Mouse (Mus musculus): ENCODE results near the gene Ptpre. TPM values are rescaled to one million over a fixed set of nuclear protein-coding genes. Genes with fewer than 3 reads are reported as not detected.

Gene Ptpre
- total RNA-seq, 2 experiments from 2014 or later, result 3.5 to 4.2 TPM

GRCm38 (mm10) chr7:135716968-135717557, 179.8 kb downstream of the Ptpre start:
- DNase-seq (ENCODE audit: low spot score in 2 of 2), result no peak

- DNase-seq (ENCODE audit: low spot score in 2 of 2), result no peak
Measured at GRCm38 (mm10) chr7:135721436-135721992, 184.2 kb downstream of the Ptpre start.

DNA sequence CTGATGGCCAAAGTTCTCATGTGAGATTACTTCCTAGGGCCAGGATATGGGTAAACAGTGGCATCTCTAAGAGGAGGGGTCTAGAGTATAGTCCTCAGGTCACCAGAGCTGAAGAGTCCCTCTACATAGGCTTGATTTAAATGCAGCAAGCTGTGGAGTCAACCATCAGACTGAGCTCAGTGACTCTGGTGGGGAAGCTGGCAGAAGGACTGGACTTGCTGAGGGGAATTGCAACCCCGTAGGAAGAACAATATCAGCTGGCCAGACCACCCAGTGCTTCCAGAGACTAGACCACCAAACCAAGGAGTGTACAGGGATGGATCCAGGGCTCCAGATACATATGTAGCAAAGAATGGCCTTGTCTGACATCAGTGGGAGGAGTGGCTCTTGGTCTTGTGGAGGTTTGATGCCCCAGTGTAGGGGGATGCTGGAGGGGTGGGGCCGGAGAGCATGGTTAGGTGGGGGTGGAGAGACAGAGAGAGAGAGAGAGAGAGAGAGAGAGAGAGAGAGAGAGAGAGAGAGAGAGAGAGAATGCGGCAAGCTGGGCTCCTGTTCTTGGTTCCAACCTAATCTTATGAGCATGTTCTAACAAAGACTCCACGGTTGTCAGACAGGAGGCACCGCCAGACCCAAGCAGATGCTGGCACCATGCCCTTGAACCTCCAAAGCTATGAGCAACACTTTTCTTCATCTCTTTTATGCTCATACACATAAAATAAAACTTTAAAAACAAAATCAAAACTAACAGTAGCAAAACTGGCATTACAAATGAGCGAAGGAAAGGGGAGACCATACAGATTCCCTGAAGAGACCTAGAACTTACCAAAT, 184.9 kb downstream of the Ptpre start:
- no peak for DNase-seq (ENCODE audit: low spot score in 2 of 2)

GRCm38 (mm10) chr7:135723672-135724341, 186.5 kb downstream of the Ptpre start:
- no peak for DNase-seq (ENCODE audit: low spot score in 2 of 2)

DNA sequence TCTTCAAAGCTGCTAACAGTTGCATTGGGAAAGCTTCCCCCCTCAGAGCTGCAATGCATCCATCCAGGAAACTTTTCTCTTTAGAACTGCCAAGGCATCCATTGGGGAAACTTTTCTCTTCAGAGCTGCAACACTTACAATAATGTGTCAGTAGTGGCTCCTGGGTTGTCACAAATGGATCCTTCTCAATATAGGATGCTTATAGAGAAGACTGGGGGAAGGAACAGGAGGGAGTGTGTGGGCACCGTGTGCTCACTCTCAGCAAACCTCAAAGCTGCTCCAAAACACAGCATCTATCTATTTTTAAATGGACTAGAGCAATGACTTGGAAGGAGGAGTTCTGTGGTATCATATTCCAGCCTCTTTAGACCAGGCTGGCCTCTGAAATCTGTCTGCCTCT, 189.4 kb downstream of the Ptpre start:
- no peak for DNase-seq (ENCODE audit: low spot score in 2 of 2)

DNA sequence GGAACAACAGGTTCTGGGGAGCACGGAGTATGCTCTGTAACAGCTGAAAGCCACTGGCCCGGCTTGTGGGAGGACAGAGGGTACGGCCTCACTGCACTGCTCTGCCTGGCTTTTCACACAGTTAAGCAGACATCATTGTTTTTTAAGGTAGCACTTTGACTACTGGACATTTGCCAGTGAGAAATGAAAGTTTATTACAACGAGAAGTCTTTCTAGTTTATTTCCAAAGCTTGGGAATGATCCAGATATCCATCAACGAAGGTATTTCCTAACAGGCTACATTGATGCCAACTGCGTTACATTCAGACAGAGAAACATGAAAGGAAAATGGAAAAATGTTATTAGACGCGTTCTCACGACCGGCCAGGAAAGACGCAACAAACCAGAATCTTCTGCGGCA, 190.8 kb downstream of the Ptpre start:
- no peak for DNase-seq (ENCODE audit: low spot score in 2 of 2)

DNA sequence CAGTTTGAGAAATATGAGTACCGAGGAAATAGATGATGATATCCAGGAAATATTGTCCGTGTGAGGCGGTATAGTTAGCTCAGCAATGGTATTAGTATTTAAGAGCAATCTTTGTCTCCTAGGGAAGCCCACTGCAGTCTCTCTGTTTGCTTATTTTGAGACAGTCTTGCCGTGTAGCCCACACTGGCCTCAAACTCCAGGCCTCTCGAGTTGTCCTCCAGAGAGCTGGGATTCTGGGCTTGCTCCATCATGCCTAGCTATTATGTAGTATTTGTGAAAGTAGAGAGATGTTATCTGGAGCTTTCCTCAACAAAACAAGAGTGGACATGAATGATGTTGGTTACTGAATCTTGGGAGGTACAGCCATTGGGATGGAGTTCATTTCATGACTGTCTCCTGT, 197.1 kb downstream of the Ptpre start:
- DNase-seq (ENCODE audit: low spot score in 2 of 2), result no peak

DNA sequence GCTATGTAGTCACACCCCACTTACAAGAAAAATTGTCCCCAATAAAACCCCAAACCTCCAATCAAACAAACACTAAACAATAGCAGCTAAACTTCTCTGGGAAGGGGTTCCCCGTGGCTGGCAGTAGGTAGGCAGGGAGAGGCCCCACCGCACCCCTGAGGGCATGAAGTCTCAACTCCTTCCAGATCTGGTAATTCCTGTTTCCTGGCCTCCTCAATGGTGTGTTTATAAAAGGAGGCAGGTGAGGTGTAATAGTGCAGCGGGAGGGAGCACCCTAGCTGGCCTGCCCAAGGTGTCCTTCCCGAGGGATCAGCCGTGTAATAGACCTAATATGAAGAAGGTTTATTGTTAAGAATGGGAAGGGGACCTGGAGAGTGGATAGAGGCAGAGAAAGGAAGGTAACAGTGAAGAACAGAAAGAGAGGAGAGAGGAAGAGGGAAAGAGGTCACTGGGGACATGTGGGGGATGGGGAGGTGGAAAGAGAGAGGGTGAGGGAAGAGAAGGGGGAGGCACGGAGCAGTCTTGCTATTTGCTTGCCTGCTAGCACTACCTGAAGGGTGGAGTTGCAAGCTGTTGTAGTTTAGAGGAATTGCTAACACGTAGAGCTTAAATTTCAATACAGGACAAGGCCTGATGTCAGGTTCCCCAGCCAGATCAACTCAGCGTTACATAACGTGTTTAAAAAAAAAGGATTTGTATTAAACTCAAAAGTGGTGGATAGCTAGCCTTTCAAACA, 197.8 kb downstream of the Ptpre start:
- no peak for DNase-seq (ENCODE audit: low spot score in 2 of 2)

Small RNA genes within 50 kb of the gene (microRNA-seq; reads per million reads assigned to microRNA genes)
- 0 reads per million in 2 experiments for gene Mir1962 (ENCODE audit: borderline number of aligned reads in 2 of 2)

Other genes starting within 250 kb of the Ptpre start
- not detected for gene Foxi2, start 127.2 kb upstream of the Ptpre start, total RNA-seq (2021)
- gene Clrn3, start 8.8 kb upstream of the Ptpre start, total RNA-seq (2021), result not detected
- gene Mki67, start 178.9 kb downstream of the Ptpre start, total RNA-seq (2021), result 1 to 10 TPM; 1.8 to 2.3 TPM

Data from adrenal gland, adult 18-20 months (tissue).